Mouse (Mus musculus) monocyte, adult 59 days (primary cell): ENCODE results near the gene Mkrn2. TPM values are rescaled to one million over a fixed set of nuclear protein-coding genes. Genes with fewer than 3 reads are reported as not detected.

Experiments used
- total RNA-seq, 2 experiments: library from RNA; stranded (reverse); gene quantifications; one replicate each; pipeline ENCODE4 v1.2.4; 2023

Gene Mkrn2
- 10 to 100 TPM; 19.2 to 20.1 TPM for total RNA-seq

DNA sequence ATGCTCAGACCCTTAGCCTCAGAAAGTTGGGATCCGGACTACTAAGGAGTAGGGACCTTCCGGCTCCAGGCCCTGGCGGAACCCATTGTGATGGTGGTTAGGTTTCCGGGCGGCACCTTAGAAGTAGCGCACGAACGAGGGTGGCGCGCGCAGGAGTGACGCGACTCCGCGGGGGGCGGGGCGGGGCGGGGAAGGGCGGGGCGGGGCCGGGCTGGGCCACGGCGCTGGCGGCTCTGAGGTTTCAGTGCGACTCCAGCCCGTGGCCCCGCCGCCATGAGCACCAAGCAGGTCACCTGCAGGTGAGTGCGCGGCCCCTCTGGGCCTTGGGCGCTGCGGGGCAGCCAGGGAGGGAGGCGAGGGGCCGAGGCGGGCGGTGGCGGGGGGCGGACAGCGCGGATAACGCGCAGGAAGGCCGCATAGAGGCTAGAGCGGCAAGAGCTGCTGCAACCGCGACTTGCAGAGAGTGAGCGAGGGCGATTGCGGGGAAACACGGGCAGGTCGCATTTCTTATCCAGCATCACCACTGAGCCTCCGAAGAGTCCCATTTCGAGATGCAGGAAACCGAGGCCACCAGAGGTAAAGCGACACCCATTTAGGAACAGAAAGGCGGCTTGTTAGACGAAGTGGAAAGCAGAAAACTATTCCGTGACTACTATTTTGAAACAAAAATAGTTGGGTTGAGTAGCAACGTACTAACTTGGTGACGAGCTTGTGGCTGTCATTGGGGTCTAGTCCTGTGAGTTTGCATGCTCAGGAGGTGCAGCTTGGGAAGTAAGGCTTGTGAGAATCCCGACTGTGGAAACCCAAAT lies at the start of gene Mkrn2:
TSS of gene Mkrn2 (plus strand) at position 188 of the 809 bp plus-strand sequence.

DNA sequence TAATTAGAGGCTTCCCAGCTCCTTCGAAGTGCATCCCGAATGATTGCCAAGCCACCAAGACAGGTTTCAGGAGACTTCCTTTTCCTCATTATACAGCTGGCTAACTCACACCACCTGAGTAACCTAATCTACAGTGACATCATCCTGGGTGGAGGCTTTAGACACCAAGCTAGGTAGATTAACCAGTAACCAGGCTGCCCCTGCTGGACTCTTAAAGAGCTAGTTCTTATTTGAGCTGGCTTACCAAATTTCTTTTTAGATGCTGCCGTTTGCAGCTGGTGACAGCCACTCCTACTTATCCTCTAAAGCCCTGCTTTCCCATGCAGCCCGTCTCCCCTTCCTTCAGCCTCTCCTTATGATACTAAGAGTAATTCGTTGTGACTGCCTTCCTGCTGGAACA lies 9.2 kb upstream of the Mkrn2 start, which contains the start of gene Mkrn2os:
TSS of gene Mkrn2os (minus strand) at position 119 of the 400 bp plus-strand sequence.

Other genes with a start within 250 kb of the Mkrn2 start
- 10 to 100 TPM; 64.5 to 72.3 TPM for gene Pparg, start 241.0 kb upstream of the Mkrn2 start, total RNA-seq
- 1 to 10 TPM; 3.1 to 3.6 TPM for gene Tsen2, start 57.2 kb upstream of the Mkrn2 start, total RNA-seq
- not detected for gene Mkrn2os, start 9.3 kb upstream of the Mkrn2 start, total RNA-seq
- gene Raf1, start 74.7 kb downstream of the Mkrn2 start, total RNA-seq = 100 to 1,000 TPM; 212 to 220 TPM
- gene Tmem40, start 160.5 kb downstream of the Mkrn2 start, total RNA-seq = not detected
- gene Cand2, start 172.6 kb downstream of the Mkrn2 start, total RNA-seq = under 1 TPM in 1 of 2 experiments, not detected in 1; 0.12 TPM
- 1,000 to 10,000 TPM; 1,643 to 1,718 TPM for gene Rpl32, start 206.8 kb downstream of the Mkrn2 start, total RNA-seq
- not detected for gene Efcab12, start 236.5 kb downstream of the Mkrn2 start, total RNA-seq